ENCODE assay signal across 15 mouse cellular contexts in the genomic region with DNA sequence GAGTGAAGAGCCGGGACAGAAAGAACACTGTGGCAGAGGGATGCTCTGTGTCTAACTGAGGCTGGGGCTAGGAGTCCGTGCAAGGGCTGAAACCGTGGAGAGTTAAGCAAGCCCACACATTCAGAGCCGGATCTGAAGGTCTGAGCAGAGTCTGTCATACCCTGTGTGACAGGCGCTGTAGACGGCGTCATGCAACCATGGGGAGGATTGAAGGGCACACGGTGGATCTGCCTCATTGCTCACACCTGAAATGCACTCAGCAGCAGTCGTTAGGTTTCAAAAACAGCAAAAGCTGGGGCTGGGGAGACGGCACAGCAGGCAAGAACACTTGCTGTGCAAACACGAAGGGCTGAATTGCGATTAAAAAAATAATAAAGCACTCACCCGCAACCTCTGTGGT.
DNase-seq lines count a peak whose midpoint lies in the region; ATAC-seq lines count a peak whose summit lies in the region.
"Had no signal": no experiment of that assay in that cellular context is flagged by ENCODE, and none has a peak within 500 bp of the region (broad histone marks: within the 10 kb centered on the region; RNA-seq: fewer than 3 reads in every experiment).

No protein-coding gene starts in this region.

- H3K4me1 ChIP-seq in embryonic facial prominence, embryonic 11.5 days (ENCODE audit: control insufficient read depth, insufficient read depth, low read length), result peaks cover 7% of the 10 kb centered on the region
- peaks cover 72% of the 10 kb centered on the region for H3K4me1 ChIP-seq in hindbrain, embryonic 14.5 days (replicated peaks; ENCODE audit: control insufficient read depth, insufficient read depth, low read length)
- H3K4me1 ChIP-seq in midbrain, embryonic 14.5 days (ENCODE audit: control insufficient read depth, insufficient read depth, low read length), result peaks cover 77% of the 10 kb centered on the region

- 0 out of 2 replicates have a peak overlapping the region, but pooled peaks have one; percentile 0 for H3K27ac ChIP-seq in embryonic facial prominence, embryonic 11.5 days (replicated peaks; ENCODE audit: low read depth, low read length)
- peak overlapping the region; percentile 15 for H3K27ac ChIP-seq in hindbrain, embryonic 14.5 days
- peak overlapping the region; percentile 71 for H3K27ac ChIP-seq in midbrain, embryonic 14.5 days (replicated peaks; ENCODE audit: low read depth, low read length)
- H3K27ac ChIP-seq: lung, embryonic 15.5 days had no signal

- H3K36me3 ChIP-seq in embryonic facial prominence, embryonic 11.5 days (replicated peaks; ENCODE audit: control insufficient read depth, insufficient read depth, low read depth, low read length), result no peaks in the 10 kb centered on the region
- H3K36me3 ChIP-seq in hindbrain, embryonic 14.5 days (replicated peaks; ENCODE audit: control insufficient read depth, insufficient read depth), result no peaks in the 10 kb centered on the region
- no peaks in the 10 kb centered on the region for H3K36me3 ChIP-seq in midbrain, embryonic 14.5 days (ENCODE audit: control insufficient read depth, insufficient read depth, low read length)
- H3K36me3 ChIP-seq: G1E; lung, embryonic 15.5 days had no signal

- no peaks in the 10 kb centered on the region for H3K27me3 ChIP-seq in embryonic facial prominence, embryonic 11.5 days (ENCODE audit: control insufficient read depth, insufficient read depth, low read length)
- H3K27me3 ChIP-seq in hindbrain, embryonic 14.5 days (ENCODE audit: control insufficient read depth, insufficient read depth, low read length), result no peaks in the 10 kb centered on the region
- no peaks in the 10 kb centered on the region for H3K27me3 ChIP-seq in midbrain, embryonic 14.5 days (ENCODE audit: control insufficient read depth, insufficient read depth, low read length)
- H3K27me3 ChIP-seq: lung, embryonic 15.5 days had no signal

- H3K4me3 ChIP-seq in embryonic facial prominence, embryonic 11.5 days (ENCODE audit: low read depth, low read length), result no peak overlapping the region
- H3K4me3 ChIP-seq in hindbrain, embryonic 14.5 days (replicated peaks; ENCODE audit: low read length), result no peak overlapping the region
- no peak overlapping the region for H3K4me3 ChIP-seq in midbrain, embryonic 14.5 days (replicated peaks; ENCODE audit: low read depth, low read length)
- H3K4me3 ChIP-seq: erythroblast, embryonic 14.5 days; lung, embryonic 15.5 days; myocyte had no signal

- WGBS in embryonic facial prominence, embryonic 11.5 days, result 29% methylated on average over 13 of the region's 13 CpGs
- 14% methylated on average over 13 of the region's 13 CpGs for WGBS in hindbrain, embryonic 14.5 days
- WGBS in midbrain, embryonic 14.5 days, result 14% methylated on average over 13 of the region's 13 CpGs

- peak; percentile 50 for DNase-seq in adrenal gland, postnatal 14 days
- DNase-seq in adrenal gland, adult 18-20 months (ENCODE audit: low spot score in 2 of 2), result no peak
- DNase-seq in embryonic facial prominence, embryonic 11.5 days (ENCODE audit: low spot score), result no peak
- DNase-seq in hindbrain, embryonic 14.5 days (ENCODE audit: low spot score), result no peak
- no peak for DNase-seq in midbrain, embryonic 14.5 days
- DNase-seq in right cerebral cortex, postnatal 10 days (ENCODE audit: low spot score in 2 of 2), result no peak
- no peak for DNase-seq in cerebellum, postnatal 25 days
- DNase-seq: cerebellum, adult 11 months; kidney, postnatal 4 days; thymus, adult 2 months had no signal

- no peak overlapping the region for H3K9ac ChIP-seq in embryonic facial prominence, embryonic 11.5 days (replicated peaks; ENCODE audit: low read length)
- H3K9ac ChIP-seq in hindbrain, embryonic 14.5 days, result no peak overlapping the region
- H3K9ac ChIP-seq in midbrain, embryonic 14.5 days (replicated peaks; ENCODE audit: low read length), result no peak overlapping the region
- H3K9ac ChIP-seq: lung, embryonic 15.5 days had no signal

- H3K4me2 ChIP-seq in embryonic facial prominence, embryonic 11.5 days (ENCODE audit: low read depth, low read length), result no peak overlapping the region
- no peak overlapping the region for H3K4me2 ChIP-seq in hindbrain, embryonic 14.5 days (replicated peaks)
- no peak overlapping the region for H3K4me2 ChIP-seq in midbrain, embryonic 14.5 days (ENCODE audit: low read length)
- H3K4me2 ChIP-seq: lung, embryonic 15.5 days had no signal

- H3K9me3 ChIP-seq in embryonic facial prominence, embryonic 11.5 days (replicated peaks; ENCODE audit: control insufficient read depth, low read length), result no peaks in the 10 kb centered on the region
- H3K9me3 ChIP-seq in hindbrain, embryonic 14.5 days (ENCODE audit: control insufficient read depth, low read length), result no peaks in the 10 kb centered on the region
- no peaks in the 10 kb centered on the region for H3K9me3 ChIP-seq in midbrain, embryonic 14.5 days (ENCODE audit: control insufficient read depth, low read length)
- H3K9me3 ChIP-seq: lung, embryonic 15.5 days had no signal

- ATAC-seq in embryonic facial prominence, embryonic 11.5 days (replicated peaks; ENCODE audit: insufficient number of reproducible peaks, low FRiP score, low TSS enrichment, low read depth), result no peak
- no peak for ATAC-seq in hindbrain, embryonic 14.5 days (ENCODE audit: low FRiP score)
- no peak for ATAC-seq in midbrain, embryonic 14.5 days (ENCODE audit: low FRiP score, low TSS enrichment)
- ATAC-seq in cerebellum, adult (ENCODE audit: insufficient number of reproducible peaks, low FRiP score, low TSS enrichment), result no peak

Comparison
In these comparisons a context has a peak if more than half of its experiments do, and no peak if none do; other contexts are left out.
1. H3K27ac ChIP-seq: peak in every context shown above with its lines; median percentile 71 in midbrain, embryonic 14.5 days; 15 in hindbrain, embryonic 14.5 days; 0 in embryonic facial prominence, embryonic 11.5 days.